Mouse (Mus musculus): ENCODE measurements around the gene Utf1. TPM values are rescaled to one million over a fixed set of nuclear protein-coding genes. Genes with fewer than 3 reads are reported as not detected.

Utf1 gene
- polyA plus RNA-seq, 1 experiment from 2014 or later = not detected

DNA sequence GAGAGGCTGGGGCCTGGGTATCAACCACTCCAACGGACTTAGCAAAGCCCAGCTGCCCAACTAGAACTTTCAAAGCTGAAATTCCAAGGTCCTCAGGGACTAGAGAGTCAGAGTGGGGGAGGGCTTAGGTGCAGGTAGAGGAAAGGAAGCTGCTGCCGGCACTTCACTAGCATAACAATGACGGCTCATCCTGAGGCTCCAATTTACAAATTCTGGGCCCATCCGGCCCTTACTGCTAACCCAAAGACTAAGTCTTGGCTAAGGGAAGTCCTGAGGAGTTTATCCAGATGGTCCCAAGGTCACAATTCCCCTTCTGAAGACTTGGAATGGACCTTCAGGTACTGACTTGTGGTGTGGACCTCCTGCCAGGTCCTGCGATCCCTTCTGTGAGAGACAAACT, 1.9 kb downstream of the Utf1 start:
- WGBS = 13% methylated on average over 5 of the region's 5 CpGs
- no peaks in the 10 kb centered on the region for H3K9me3 ChIP-seq (ENCODE audit: control insufficient read depth, low read length)

DNA sequence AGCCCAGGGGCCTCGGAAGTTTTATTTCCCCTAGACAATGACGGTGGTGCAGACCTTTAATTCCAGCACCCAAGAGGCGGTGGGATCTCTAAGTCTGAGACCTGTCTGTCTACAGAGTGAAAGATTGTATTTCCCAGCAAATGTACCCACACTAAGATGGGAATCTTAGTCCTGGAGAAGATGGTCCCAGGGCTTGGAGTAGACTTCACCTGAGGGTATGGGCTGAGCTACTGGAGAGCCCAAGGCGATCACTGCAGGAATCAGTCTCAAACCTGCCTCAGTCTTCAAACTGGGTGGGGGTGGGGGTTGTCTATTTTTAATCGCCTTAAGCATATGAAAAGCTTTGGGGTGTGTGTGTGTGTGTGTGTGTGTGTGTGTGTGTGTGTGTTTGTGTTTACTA, 2.4 kb downstream of the Utf1 start:
- ATAC-seq (ENCODE audit: low read depth) = no peak
- 38% methylated on average over 5 of the region's 5 CpGs for WGBS
- Histone ChIP-seq H3K36me3 (ENCODE audit: control insufficient read depth, insufficient read depth, low read length) (no peaks in the 10 kb centered on the region), H3K4me1 (ENCODE audit: control insufficient read depth, insufficient read depth, low read length) (no peaks in the 10 kb centered on the region), H3K9me3 (ENCODE audit: control insufficient read depth, low read length) (no peaks in the 10 kb centered on the region), H3K4me2 (ENCODE audit: low read depth, low read length) (no peak overlapping the region), H3K27me3 (replicated peaks; ENCODE audit: control insufficient read depth, insufficient read depth, low read length) (peaks cover 69% of the 10 kb centered on the region), H3K27ac (replicated peaks; ENCODE audit: low read depth, low read length) (no peak overlapping the region), H3K4me3 (ENCODE audit: low read depth, low read length) (no peak overlapping the region), H3K9ac (ENCODE audit: low read depth, low read length) (no peak overlapping the region)
- DNase-seq (ENCODE audit: low spot score) = no peak

More for the DNA sequence above, 1.9 kb downstream of the Utf1 start:
- ATAC-seq (ENCODE audit: low read depth) = no peak
- H3K27me3 ChIP-seq (replicated peaks; ENCODE audit: control insufficient read depth, insufficient read depth, low read length) = peaks cover 71% of the 10 kb centered on the region
- no peak overlapping the region for H3K4me3 ChIP-seq (ENCODE audit: low read depth, low read length)
- H3K4me1 ChIP-seq (ENCODE audit: control insufficient read depth, insufficient read depth, low read length) = no peaks in the 10 kb centered on the region
- no peak for DNase-seq (ENCODE audit: low spot score)
- no peaks in the 10 kb centered on the region for H3K36me3 ChIP-seq (ENCODE audit: control insufficient read depth, insufficient read depth, low read length)
- H3K4me2 ChIP-seq (ENCODE audit: low read depth, low read length) = no peak overlapping the region
- H3K9ac ChIP-seq (ENCODE audit: low read depth, low read length) = no peak overlapping the region
- H3K27ac ChIP-seq (replicated peaks; ENCODE audit: low read depth, low read length) = no peak overlapping the region

DNA sequence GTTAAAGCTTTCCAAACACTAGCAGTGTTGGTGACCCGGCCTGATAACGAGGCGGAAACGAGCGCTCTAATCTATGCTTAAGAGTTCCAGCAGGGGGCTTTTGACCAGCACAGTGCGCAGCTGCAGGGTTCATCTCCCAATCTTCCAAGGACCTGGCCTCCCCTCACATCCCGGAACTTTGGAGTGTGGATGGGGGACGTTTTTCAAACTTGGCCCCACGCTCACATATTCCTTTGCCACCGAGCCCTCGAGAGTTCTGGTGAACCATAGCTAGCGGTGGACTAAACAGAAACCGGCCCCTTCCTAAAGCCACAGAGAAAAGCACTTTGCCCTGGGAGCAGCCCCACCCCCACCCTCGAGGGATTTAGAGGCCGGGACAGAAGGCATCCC, 6.3 kb downstream of the Utf1 start:
- Histone ChIP-seq H3K4me2 (ENCODE audit: low read depth, low read length) (peak overlapping the region; percentile 95), H3K9me3 (ENCODE audit: control insufficient read depth, low read length) (no peaks in the 10 kb centered on the region), H3K27ac (replicated peaks; ENCODE audit: low read depth, low read length) (peak overlapping the region; percentile 56; the same call in 1 of the 2 replicates), H3K4me1 (ENCODE audit: control insufficient read depth, insufficient read depth, low read length) (no peaks in the 10 kb centered on the region), H3K9ac (ENCODE audit: low read depth, low read length) (peak overlapping the region; percentile 68), H3K36me3 (ENCODE audit: control insufficient read depth, insufficient read depth, low read length) (no peaks in the 10 kb centered on the region), H3K27me3 (replicated peaks; ENCODE audit: control insufficient read depth, insufficient read depth, low read length) (peaks cover 30% of the 10 kb centered on the region), H3K4me3 (ENCODE audit: low read depth, low read length) (peak overlapping the region; percentile 55)
- peak; percentile 85 for DNase-seq (ENCODE audit: low spot score)
- ATAC-seq (ENCODE audit: low read depth) = peak; percentile 87
- WGBS = under 1% methylated on average over 15 of the region's 15 CpGs

DNA sequence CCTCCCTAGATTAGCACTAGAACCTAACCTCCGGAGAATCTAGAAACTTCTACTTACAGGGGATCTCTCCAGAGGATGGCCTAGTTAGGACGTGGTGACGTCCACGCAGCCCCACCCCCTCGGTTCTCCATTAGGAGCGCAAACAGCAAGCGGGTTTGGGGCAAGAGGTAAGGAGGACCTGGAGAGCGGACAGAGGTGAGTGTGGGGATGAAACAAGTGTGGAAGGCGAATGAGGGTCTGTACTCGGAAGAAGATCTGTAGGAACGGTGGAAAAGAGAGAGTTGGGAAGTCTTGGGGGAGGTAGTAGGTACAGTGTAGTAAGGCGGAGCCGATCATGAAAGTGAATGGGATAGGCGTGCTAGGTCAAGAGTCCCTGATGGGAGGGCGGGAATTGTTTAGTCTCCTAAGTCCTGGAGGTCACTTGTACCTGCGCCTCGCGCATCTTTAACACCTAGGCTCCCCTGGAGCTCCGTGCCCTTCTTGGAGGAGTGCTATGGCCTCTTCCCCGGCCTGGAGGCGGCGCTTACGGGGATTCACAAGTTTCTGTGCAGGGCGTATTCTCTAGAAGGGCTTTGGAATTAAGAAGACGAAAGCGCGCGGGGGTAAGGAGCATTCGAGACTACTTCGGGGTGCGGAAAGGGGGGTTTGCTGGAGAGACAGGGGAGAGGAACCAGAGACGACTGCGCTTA, 6.8 kb downstream of the Utf1 start:
- H3K36me3 ChIP-seq (ENCODE audit: control insufficient read depth, insufficient read depth, low read length) = no peaks in the 10 kb centered on the region
- WGBS = 1% methylated on average over 32 of the region's 33 CpGs
- H3K4me2 ChIP-seq (ENCODE audit: low read depth, low read length) = peak overlapping the region; percentile 95
- peak overlapping the region; percentile 56 for H3K27ac ChIP-seq (replicated peaks; ENCODE audit: low read depth, low read length)
- DNase-seq (ENCODE audit: low spot score) (peak; percentile 69), ATAC-seq (ENCODE audit: low read depth) (peak; percentile 82)
- H3K4me1 ChIP-seq (ENCODE audit: control insufficient read depth, insufficient read depth, low read length) = no peaks in the 10 kb centered on the region
- H3K27me3 ChIP-seq (replicated peaks; ENCODE audit: control insufficient read depth, insufficient read depth, low read length) = peaks cover 25% of the 10 kb centered on the region
- peak overlapping the region; percentile 55 for H3K4me3 ChIP-seq (ENCODE audit: low read depth, low read length)
- H3K9ac ChIP-seq (ENCODE audit: low read depth, low read length) = peak overlapping the region; percentile 68
- H3K9me3 ChIP-seq (ENCODE audit: control insufficient read depth, low read length) = no peaks in the 10 kb centered on the region

DNA sequence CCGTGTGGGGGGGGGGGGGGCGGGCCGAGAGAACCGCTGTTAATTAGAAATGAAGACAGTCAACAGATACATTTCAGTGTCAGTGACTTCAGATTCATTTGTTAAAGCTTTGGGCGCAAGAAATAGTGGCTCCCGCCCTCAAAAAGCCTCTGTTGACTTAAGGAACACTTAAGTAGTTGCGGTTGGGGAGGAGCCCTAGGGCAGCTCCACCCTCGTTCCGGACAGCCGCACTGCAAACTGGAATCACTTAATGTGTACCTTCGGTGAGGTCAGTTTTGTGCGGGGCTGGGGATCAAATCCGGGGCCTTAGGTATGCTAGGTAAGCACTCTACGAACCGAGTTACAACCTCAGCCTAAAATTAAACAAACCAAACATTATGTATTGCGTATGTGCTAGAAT, 7.5 kb downstream of the Utf1 start:
- ATAC-seq (ENCODE audit: low read depth) = no peak
- no peaks in the 10 kb centered on the region for H3K9me3 ChIP-seq (ENCODE audit: control insufficient read depth, low read length)
- DNase-seq (ENCODE audit: low spot score) = peak; percentile 67
- H3K36me3 ChIP-seq (ENCODE audit: control insufficient read depth, insufficient read depth, low read length) = no peaks in the 10 kb centered on the region
- 4% methylated on average over 13 of the region's 16 CpGs for WGBS
- peak overlapping the region; percentile 95 for H3K4me2 ChIP-seq (ENCODE audit: low read depth, low read length)
- peak overlapping the region; percentile 68 for H3K9ac ChIP-seq (ENCODE audit: low read depth, low read length)
- peaks cover 19% of the 10 kb centered on the region for H3K27me3 ChIP-seq (replicated peaks; ENCODE audit: control insufficient read depth, insufficient read depth, low read length)
- peak overlapping the region; percentile 55 for H3K4me3 ChIP-seq (ENCODE audit: low read depth, low read length)
- H3K27ac ChIP-seq (replicated peaks; ENCODE audit: low read depth, low read length) = peak overlapping the region; percentile 56
- H3K4me1 ChIP-seq (ENCODE audit: control insufficient read depth, insufficient read depth, low read length) = no peaks in the 10 kb centered on the region

DNA sequence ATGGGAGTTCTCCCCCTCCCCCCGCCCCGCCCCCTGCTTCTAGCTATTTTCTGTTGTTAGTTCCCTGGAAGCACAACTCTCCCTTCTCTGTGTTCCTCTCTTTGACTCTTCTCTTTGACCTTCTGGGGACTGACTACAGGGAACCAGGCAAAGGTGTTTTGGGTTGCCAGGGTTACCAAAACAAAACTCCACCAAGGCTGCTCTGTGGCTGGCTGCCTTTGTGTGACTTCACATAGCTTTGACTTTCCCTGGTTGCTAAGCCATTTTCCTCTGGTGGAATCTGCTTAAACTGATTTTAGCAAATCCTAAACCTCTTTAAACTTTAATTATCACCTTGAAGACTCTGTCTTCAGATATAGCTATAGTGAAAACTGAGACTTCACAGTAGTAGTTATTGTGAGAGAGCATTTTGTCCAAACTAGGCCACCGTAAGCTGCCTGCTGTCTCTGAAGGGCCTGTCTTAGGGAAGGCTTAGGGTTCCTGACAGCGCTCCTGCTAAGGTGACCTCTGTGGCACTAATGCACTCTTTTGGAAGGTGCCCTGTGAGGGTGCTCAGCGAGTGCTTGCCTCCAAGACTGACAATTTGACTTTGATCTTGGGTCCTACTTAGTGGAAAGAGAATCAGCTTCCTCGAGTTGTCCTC, 8.5 kb downstream of the Utf1 start:
- Histone ChIP-seq H3K9me3 (ENCODE audit: control insufficient read depth, low read length) (no peaks in the 10 kb centered on the region), H3K9ac (ENCODE audit: low read depth, low read length) (no peak overlapping the region), H3K27me3 (replicated peaks; ENCODE audit: control insufficient read depth, insufficient read depth, low read length) (peaks cover 10% of the 10 kb centered on the region; the same call in 1 of the 2 replicates), H3K4me3 (ENCODE audit: low read depth, low read length) (no peak overlapping the region), H3K27ac (replicated peaks; ENCODE audit: low read depth, low read length) (no peak overlapping the region), H3K36me3 (ENCODE audit: control insufficient read depth, insufficient read depth, low read length) (no peaks in the 10 kb centered on the region), H3K4me1 (ENCODE audit: control insufficient read depth, insufficient read depth, low read length) (no peaks in the 10 kb centered on the region), H3K4me2 (ENCODE audit: low read depth, low read length) (no peak overlapping the region)
- ATAC-seq (ENCODE audit: low read depth) (no peak), DNase-seq (ENCODE audit: low spot score) (no peak)
- 62% methylated on average over 6 of the region's 6 CpGs for WGBS

DNA sequence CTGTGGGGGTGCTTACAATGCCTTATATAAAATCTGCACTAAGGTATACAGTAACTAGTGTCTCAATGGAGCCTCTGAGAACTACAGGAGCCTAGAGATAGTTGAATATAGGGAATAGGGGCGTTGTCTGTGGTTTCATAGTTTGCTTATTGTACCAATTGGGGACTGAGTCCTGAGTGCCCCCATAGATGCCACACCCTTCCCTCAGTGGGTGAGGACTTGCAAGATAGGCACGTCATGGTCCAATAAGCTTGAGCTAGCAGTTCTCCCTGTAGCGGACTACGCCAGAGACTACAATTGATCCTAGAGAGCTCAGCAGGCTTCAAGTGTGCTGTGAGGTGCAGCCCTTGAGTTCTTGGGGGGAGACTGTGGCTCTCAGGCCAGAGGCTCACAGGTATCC, 11.9 kb downstream of the Utf1 start:
- H3K4me3 ChIP-seq (ENCODE audit: low read depth, low read length) = no peak overlapping the region

DNA sequence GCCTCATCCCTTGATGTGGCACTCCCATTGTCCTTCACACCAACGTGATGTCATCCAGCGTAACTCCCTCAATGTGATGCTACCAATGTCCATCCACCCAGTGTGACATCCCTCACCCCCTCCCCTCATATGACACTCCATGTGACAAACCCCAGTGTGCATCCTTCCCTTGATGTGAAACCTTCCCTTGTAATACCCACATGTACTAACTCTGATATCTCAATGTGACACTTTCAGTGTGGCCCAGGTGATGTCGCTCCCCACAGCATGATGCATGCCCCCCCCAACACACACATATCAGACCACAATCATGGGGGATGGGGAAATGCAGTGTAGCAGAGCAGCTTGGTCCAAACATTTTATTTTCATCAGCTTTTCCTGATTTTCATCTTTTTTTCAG, 13.1 kb downstream of the Utf1 start:
- Histone ChIP-seq H3K9me3 (ENCODE audit: control insufficient read depth, low read length) (no peaks in the 10 kb centered on the region), H3K4me3 (ENCODE audit: low read depth, low read length) (no peak overlapping the region), H3K27ac (replicated peaks; ENCODE audit: low read depth, low read length) (no peak overlapping the region), H3K4me2 (ENCODE audit: low read depth, low read length) (no peak overlapping the region), H3K9ac (ENCODE audit: low read depth, low read length) (no peak overlapping the region), H3K36me3 (ENCODE audit: control insufficient read depth, insufficient read depth, low read length) (no peaks in the 10 kb centered on the region), H3K27me3 (replicated peaks; ENCODE audit: control insufficient read depth, insufficient read depth, low read length) (no peaks in the 10 kb centered on the region), H3K4me1 (ENCODE audit: control insufficient read depth, insufficient read depth, low read length) (no peaks in the 10 kb centered on the region)
- ATAC-seq (ENCODE audit: low read depth) (no peak), DNase-seq (ENCODE audit: low spot score) (no peak)
- 80% methylated on average over 3 of the region's 3 CpGs for WGBS

More for the DNA sequence above, 11.9 kb downstream of the Utf1 start:
- Histone ChIP-seq H3K9ac (ENCODE audit: low read depth, low read length) (no peak overlapping the region), H3K36me3 (ENCODE audit: control insufficient read depth, insufficient read depth, low read length) (no peaks in the 10 kb centered on the region), H3K27ac (replicated peaks; ENCODE audit: low read depth, low read length) (no peak overlapping the region), H3K4me1 (ENCODE audit: control insufficient read depth, insufficient read depth, low read length) (no peaks in the 10 kb centered on the region), H3K27me3 (replicated peaks; ENCODE audit: control insufficient read depth, insufficient read depth, low read length) (no peaks in the 10 kb centered on the region), H3K9me3 (ENCODE audit: control insufficient read depth, low read length) (no peaks in the 10 kb centered on the region), H3K4me2 (ENCODE audit: low read depth, low read length) (no peak overlapping the region)
- DNase-seq (ENCODE audit: low spot score) = no peak
- no peak for ATAC-seq (ENCODE audit: low read depth)
- 85% methylated on average over 4 of the region's 4 CpGs for WGBS

DNA sequence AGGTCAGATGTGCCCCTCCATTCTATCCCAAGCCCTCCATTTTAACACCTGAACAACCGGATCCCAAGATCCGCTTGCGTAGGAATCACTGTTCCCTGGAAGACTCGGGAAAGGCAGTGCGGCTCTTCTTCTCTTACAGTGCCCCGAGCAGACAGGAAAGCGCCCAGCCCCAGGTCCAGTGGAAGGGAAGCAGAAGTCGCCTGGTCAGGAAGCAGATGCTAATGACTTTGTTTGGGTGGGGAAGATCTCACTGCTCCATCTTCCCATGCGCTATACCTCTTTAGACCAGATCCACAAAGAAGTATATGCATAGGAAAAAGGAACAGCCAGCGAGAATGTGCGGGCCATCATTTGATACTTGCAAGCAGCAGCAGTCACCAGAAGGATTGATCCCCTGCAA, 13.8 kb downstream of the Utf1 start:
- 56% methylated on average over 11 of the region's 11 CpGs for WGBS

More for the DNA sequence above, 13.8 kb downstream of the Utf1 start:
- Histone ChIP-seq H3K4me3 (ENCODE audit: low read depth, low read length) (no peak overlapping the region), H3K36me3 (ENCODE audit: control insufficient read depth, insufficient read depth, low read length) (no peaks in the 10 kb centered on the region), H3K4me2 (ENCODE audit: low read depth, low read length) (no peak overlapping the region), H3K9ac (ENCODE audit: low read depth, low read length) (no peak overlapping the region), H3K4me1 (ENCODE audit: control insufficient read depth, insufficient read depth, low read length) (no peaks in the 10 kb centered on the region), H3K27me3 (replicated peaks; ENCODE audit: control insufficient read depth, insufficient read depth, low read length) (no peaks in the 10 kb centered on the region), H3K9me3 (ENCODE audit: control insufficient read depth, low read length) (no peaks in the 10 kb centered on the region), H3K27ac (replicated peaks; ENCODE audit: low read depth, low read length) (no peak overlapping the region)
- no peak for DNase-seq (ENCODE audit: low spot score)
- ATAC-seq (ENCODE audit: low read depth) = no peak

Measured in embryonic facial prominence, embryonic 14.5 days (tissue).